Mouse (Mus musculus): ENCODE measurements around the gene 2310003L06Rik.

Gene 2310003L06Rik

GRCm38 (mm10) chr5:87969201-87969600 is at the start of gene 2310003L06Rik, which contains the start of gene Gm28434:
Gene 2310003L06Rik (plus strand): TSS chr5:87969459.
Gene Gm28434 (plus strand): TSS chr5:87969517.
- in situ Hi-C loops (cut with MseI, MboI) = no loop called here

- in situ Hi-C loops (cut with MseI, MboI) = no loop called here
These were observed 43.9 kb upstream of the 2310003L06Rik start, which contains the start of gene Csn3 for GRCm38 (mm10) chr5:87925372-87925771. Gene Csn3 (plus strand): TSS chr5:87925579.

- in situ Hi-C loops (cut with MseI, MboI) = no loop called here
These were observed 37.7 kb upstream of the 2310003L06Rik start for GRCm38 (mm10) chr5:87931603-87932002.

GRCm38 (mm10) chr5:87940752-87941151 is 28.5 kb upstream of the 2310003L06Rik start:
- in situ Hi-C loops (cut with MseI, MboI) = no loop called here

- in situ Hi-C loops (cut with MseI, MboI) = no loop called here
These were observed 26.7 kb upstream of the 2310003L06Rik start for GRCm38 (mm10) chr5:87942515-87942914.

DNA sequence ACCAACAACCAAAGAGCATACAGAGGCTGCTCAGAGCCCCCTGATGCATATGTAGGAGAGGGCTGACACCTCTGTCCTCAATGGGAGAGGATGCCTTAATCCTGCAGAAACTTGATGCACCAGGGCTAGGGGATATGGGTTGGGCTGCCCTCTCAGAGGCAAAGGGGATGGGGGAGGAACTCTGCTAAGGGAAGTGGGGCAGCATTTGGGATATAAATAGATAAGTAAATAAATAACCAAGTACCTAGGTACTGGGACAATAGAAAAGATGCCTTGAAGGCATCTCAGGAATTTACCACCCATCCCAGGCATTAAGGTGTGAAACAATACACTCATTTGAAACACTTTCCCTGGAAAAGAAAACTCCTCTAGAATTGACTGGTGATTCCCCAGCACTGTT is 17.4 kb upstream of the 2310003L06Rik start:
- in situ Hi-C loops (cut with MseI, MboI) = no loop called here

DNA sequence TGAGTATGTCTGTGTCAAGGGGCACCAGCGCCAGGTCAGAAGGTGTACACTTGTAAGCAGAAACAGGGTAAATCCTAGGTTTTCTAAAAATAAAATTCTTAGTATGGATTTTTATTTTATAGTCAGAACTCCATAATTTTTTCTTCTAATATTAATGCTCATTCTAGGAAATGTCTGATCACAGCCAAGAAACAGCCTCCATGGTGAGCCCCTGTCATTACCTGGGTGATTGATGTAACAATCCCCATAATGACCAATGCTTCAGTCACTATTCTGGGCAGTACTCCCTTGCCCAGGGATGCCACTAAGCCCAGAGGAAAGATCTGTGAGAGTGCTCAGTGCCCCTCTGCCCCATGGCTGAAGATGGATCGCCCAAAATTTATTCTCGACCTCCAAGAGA is 9.9 kb downstream of the 2310003L06Rik start, which contains the start of gene Cabs1:
Cabs1 (plus strand) TSS at position 301 of the 400 bp plus-strand sequence.
- in situ Hi-C loops (cut with MseI, MboI) = no loop called here

- in situ Hi-C loops (cut with MseI, MboI) = no loop called here
These were observed 13.4 kb downstream of the 2310003L06Rik start for GRCm38 (mm10) chr5:87982468-87983214.

DNA sequence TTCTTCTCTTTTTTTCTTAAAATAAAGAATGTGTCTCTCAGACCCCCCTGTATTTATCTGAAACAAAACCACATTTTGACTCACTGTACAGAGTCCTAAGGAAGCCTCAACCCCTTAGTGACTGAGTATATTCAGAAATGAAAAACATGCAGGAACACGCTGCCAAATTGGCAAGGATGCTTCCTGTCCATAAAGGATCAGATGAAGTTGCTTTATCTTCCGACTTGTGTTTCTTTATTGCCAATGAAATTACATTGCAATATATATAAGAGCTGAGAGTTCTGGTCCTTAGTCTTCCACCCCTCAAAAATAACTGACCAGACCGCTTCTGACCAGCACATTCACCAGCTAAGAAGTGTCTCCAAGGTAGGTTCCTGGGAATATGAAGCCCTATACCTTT is 33.0 kb downstream of the 2310003L06Rik start, which contains the start of gene Smr3a:
Smr3a (plus strand) TSS at position 301 of the 400 bp plus-strand sequence.
- in situ Hi-C loops (cut with MseI, MboI) = no loop called here

DNA sequence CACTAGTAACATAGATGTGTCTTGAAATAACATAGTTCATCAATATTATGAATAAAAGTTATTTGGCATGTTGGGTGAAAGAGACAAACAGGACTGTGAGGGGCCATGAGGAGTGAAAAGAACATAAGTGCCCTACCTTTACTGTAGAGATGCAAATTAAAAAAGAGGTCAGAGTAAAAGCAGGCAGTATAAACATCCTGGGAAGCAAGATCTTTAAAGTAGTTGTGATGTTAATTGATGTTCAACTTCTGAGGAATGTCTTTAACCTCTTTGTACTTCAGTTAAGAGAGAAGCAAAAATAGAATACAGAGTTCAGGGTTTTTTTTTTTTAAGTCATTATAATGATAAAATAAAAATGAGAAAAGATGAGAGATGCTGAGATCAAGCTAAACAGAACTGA is 36.0 kb downstream of the 2310003L06Rik start:
- in situ Hi-C loops (cut with MseI, MboI) = no loop called here

Data from mouse trophoblast stem cell (cell line).